Mouse (Mus musculus): Measurements from ENCODE around the gene Aes.

DNA sequence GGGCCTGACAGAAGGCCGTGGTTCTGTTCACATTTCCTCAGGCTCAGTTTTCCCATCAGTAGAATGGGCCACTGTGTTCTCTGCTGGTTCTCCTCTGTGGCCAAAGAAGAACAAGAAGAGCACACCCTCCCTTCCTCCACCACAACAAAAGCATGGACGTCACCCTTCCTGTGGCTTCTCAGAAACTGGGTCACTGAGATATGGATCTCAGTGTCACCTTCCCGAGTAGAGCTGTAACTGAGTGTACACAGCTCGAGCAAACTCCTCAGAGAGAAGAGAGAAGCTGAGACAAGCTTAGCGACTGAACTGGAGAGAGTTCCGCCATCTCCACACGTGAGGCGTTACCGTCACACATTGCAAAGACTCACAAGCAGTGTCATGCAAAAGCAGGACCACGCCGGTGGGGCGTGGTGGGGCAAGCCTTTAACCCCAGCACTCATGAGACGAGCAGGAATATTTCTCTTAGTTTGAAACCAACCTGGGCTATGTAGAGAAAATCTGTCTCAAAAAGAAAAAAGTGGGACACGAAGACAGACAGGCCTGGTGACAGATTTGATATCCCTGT, 49.0 kb upstream of the Aes start:
- TF ChIP-seq POLR2A (IDR thresholded peaks at IDR 0.05; ENCODE audit: insufficient read length, low read depth) = no peak
- TF ChIP-seq E2F4 (IDR thresholded peaks at IDR 0.05; ENCODE audit: insufficient read depth) = no peak
- no peak for TF ChIP-seq POLR2AphosphoS2 (IDR thresholded peaks at IDR 0.05; ENCODE audit: insufficient read length, low read depth)
- no peak for TF ChIP-seq MYOG (IDR thresholded peaks at IDR 0.05; ENCODE audit: control insufficient read depth in 1 of 3, insufficient read depth in 1 of 3, insufficient read length in 2 of 3, low read depth in 2 of 3)
- no peak for TF ChIP-seq CEBPB (IDR thresholded peaks at IDR 0.05; ENCODE audit: insufficient read depth, poor library complexity, severe bottlenecking)
- TF ChIP-seq REST (IDR thresholded peaks at IDR 0.05; ENCODE audit: insufficient read depth, insufficient read length) = no peak
- TF ChIP-seq USF1 (IDR thresholded peaks at IDR 0.05; ENCODE audit: low read depth) = no peak
